Mouse (Mus musculus) liver, embryonic 15.5 days (tissue): ENCODE data around the gene Tmbim1. TPM values are rescaled to one million over a fixed set of nuclear protein-coding genes. Genes with fewer than 3 reads are reported as not detected.

Source experiments
- ATAC-seq: fragments of 200-750 bp; cut with Nextera tagmentation; 2 replicates; pipeline ENCODE4 v1.8.0; 2017; ENCODE audit warnings: moderate number of reproducible peaks, mild to moderate bottlenecking, moderate library complexity; ENCODE audit not compliant: insufficient read depth
- H3K27ac ChIP-seq: fragments of 300-500 bp; sonication (generic); replicated peaks from 2 replicates; pipeline ENCODE4 v1.5.1; 2015; ENCODE audit warnings: mild to moderate bottlenecking, inconsistent platforms
- H3K27me3 ChIP-seq: fragments of 300-500 bp; sonication (generic); 2 replicates; pipeline ENCODE4 v1.6.1; 2015; ENCODE audit warnings: mild to moderate bottlenecking, inconsistent platforms
- H3K36me3 ChIP-seq: fragments of 300-500 bp; sonication (generic); replicated peaks from 2 replicates; pipeline ENCODE4 v1.6.1; 2015; ENCODE audit warnings: moderate library complexity, mild to moderate bottlenecking, inconsistent platforms
- H3K4me1 ChIP-seq: fragments of 300-500 bp; sonication (generic); replicated peaks from 2 replicates; pipeline ENCODE4 v1.6.1; 2015; ENCODE audit warnings: inconsistent platforms
- H3K4me2 ChIP-seq: fragments of 300-500 bp; sonication (generic); 2 replicates; pipeline ENCODE4 v1.6.1; 2015; ENCODE audit warnings: moderate library complexity, mild to moderate bottlenecking, inconsistent platforms
- H3K4me3 ChIP-seq: fragments of 300-500 bp; sonication (generic); replicated peaks from 2 replicates; pipeline ENCODE4 v1.5.1; 2015; ENCODE audit warnings: mild to moderate bottlenecking, inconsistent platforms
- H3K9ac ChIP-seq: fragments of 300-500 bp; sonication (generic); 2 replicates; pipeline ENCODE4 v1.6.1; 2015; ENCODE audit warnings: moderate library complexity, mild to moderate bottlenecking, inconsistent platforms
- H3K9me3 ChIP-seq: fragments of 300-500 bp; sonication (generic); replicated peaks from 2 replicates; pipeline ENCODE4 v1.6.1; 2016; ENCODE audit warnings: inconsistent platforms
- WGBS: fragments of 180-500 bp; shearing (Covaris S2); methylation state at CpG from one replicate; pipeline ENCODE4 v1.1.7; 2015; ENCODE audit warnings: mixed read lengths; ENCODE audit not compliant: insufficient replicate concordance; 5-methylcytosine and 5-hydroxymethylcytosine counted together
- polyA plus RNA-seq: library from polyadenylated mRNA; unstranded; fragments of >200 nt; fragmentation: Nextera tagmentation; extraction: Ambion mirVana; gene quantifications from 2 replicates; pipeline ENCODE4 v1.2.1, GENCODE M21; 2015

The Tmbim1 gene
- polyA plus RNA-seq, 1 experiment from 2014 or later: 15.4 TPM

DNA sequence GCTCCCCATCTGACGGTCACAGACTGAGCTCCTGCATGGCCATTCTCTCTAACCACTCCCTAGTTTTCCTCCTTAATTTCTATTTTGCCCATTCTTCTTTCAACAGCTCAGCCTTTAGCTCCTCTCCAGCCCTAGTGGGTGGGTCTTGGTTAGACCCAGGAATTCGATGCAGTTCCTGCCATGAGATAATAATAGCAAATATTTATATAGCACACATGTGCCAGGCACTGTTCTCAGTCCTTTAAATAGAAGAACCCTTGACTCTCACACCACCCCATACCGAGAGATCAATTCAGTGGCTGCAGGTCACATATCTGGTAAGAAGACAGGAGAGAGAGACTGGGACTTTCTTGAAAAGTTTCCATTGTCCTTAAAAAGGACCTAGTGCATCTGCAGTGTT lies 16.0 kb upstream of the Tmbim1 start:
- H3K4me1 ChIP-seq: no peaks in the 10 kb centered on the region
- WGBS: 55% methylated on average over 3 of the region's 3 CpGs
- no peaks in the 10 kb centered on the region for H3K36me3 ChIP-seq
- H3K27me3 ChIP-seq: no peaks in the 10 kb centered on the region
- no peak overlapping the region for H3K27ac ChIP-seq
- ATAC-seq: no peak
- no peak overlapping the region for H3K9ac ChIP-seq
- no peaks in the 10 kb centered on the region for H3K9me3 ChIP-seq
- no peak overlapping the region for H3K4me3 ChIP-seq
- H3K4me2 ChIP-seq: no peak overlapping the region

GRCm38 (mm10) chr1:74318711-74319110 lies 13.3 kb upstream of the Tmbim1 start:
- Histone ChIP-seq H3K4me3 (no peak overlapping the region), H3K27me3 (no peaks in the 10 kb centered on the region), H3K27ac (no peak overlapping the region), H3K9me3 (no peaks in the 10 kb centered on the region), H3K4me1 (peaks cover under 1% of the 10 kb centered on the region; the same call in 1 of the 2 replicates), H3K36me3 (no peaks in the 10 kb centered on the region), H3K9ac (no peak overlapping the region), H3K4me2 (no peak overlapping the region)
- ATAC-seq: no peak
- 74% methylated on average over 3 of the region's 3 CpGs for WGBS

- Histone ChIP-seq H3K4me1 (peaks cover 2% of the 10 kb centered on the region; the same call in 1 of the 2 replicates), H3K9ac (no peak overlapping the region), H3K4me2 (no peak overlapping the region), H3K4me3 (no peak overlapping the region), H3K27me3 (no peaks in the 10 kb centered on the region), H3K36me3 (no peaks in the 10 kb centered on the region), H3K27ac (no peak overlapping the region), H3K9me3 (no peaks in the 10 kb centered on the region)
- no peak for ATAC-seq
- 48% methylated on average over 4 of the region's 4 CpGs for WGBS
Observed at GRCm38 (mm10) chr1:74316114-74316827, 10.8 kb upstream of the Tmbim1 start.

DNA sequence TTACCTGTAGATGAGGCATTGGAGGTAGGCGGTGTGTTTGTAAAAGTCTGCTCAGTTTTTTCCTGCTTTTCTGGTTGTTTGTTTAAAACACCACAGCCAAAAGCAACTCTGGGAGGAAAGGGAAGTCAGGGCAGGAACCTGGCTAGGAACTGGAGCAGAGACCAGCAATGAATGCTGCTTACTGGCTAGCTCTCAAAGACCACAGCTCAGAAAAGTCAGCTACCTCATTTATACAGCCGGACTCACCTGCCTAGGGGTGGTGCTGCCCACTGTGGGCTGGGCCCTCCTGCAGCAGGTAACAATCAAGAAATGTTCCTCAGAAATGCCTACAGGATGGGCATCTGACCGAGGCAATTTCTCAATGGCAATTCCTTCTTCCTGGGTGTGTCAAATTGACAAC lies 9.4 kb upstream of the Tmbim1 start:
- Histone ChIP-seq H3K9ac (no peak overlapping the region), H3K9me3 (no peaks in the 10 kb centered on the region), H3K27ac (no peak overlapping the region), H3K4me2 (no peak overlapping the region), H3K4me1 (peaks cover 5% of the 10 kb centered on the region), H3K4me3 (no peak overlapping the region), H3K36me3 (no peaks in the 10 kb centered on the region), H3K27me3 (no peaks in the 10 kb centered on the region)
- 56% methylated on average over 3 of the region's 3 CpGs for WGBS
- no peak for ATAC-seq

GRCm38 (mm10) chr1:74313049-74313692 lies 7.7 kb upstream of the Tmbim1 start:
- H3K4me3 ChIP-seq: no peak overlapping the region
- H3K4me1 ChIP-seq: peaks cover 17% of the 10 kb centered on the region
- no peak overlapping the region for H3K27ac ChIP-seq
- H3K36me3 ChIP-seq: no peaks in the 10 kb centered on the region
- H3K27me3 ChIP-seq: no peaks in the 10 kb centered on the region
- no peak overlapping the region for H3K4me2 ChIP-seq
- WGBS: under 1% methylated on average over 3 of the region's 3 CpGs
- no peak for ATAC-seq
- H3K9me3 ChIP-seq: no peaks in the 10 kb centered on the region
- H3K9ac ChIP-seq: no peak overlapping the region

DNA sequence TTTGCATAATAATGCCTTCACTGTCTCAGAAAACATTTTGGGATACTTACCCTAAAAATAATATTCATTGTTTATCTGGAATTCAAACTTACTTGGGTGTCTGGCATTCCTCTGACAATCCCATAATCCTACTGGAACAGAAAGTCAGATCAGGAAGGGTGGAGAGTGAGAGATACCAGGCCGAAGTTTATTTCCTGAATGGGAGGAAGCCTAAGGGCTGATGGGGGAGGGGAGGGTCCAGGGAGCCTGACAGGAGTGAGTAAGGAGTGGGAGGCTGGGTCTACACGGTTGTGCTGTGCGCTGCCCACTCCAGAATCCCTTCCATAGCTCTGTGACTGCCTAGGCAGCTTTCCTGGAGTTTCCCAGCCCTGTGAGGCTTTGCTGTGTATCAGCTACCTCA lies 4.3 kb upstream of the Tmbim1 start:
- Histone ChIP-seq H3K36me3 (no peaks in the 10 kb centered on the region), H3K4me3 (no peak overlapping the region), H3K27me3 (no peaks in the 10 kb centered on the region), H3K9ac (no peak overlapping the region), H3K9me3 (no peaks in the 10 kb centered on the region), H3K27ac (no peak overlapping the region), H3K4me1 (peaks cover 42% of the 10 kb centered on the region), H3K4me2 (no peak overlapping the region)
- no peak for ATAC-seq
- WGBS: 27% methylated on average over 3 of the region's 3 CpGs

DNA sequence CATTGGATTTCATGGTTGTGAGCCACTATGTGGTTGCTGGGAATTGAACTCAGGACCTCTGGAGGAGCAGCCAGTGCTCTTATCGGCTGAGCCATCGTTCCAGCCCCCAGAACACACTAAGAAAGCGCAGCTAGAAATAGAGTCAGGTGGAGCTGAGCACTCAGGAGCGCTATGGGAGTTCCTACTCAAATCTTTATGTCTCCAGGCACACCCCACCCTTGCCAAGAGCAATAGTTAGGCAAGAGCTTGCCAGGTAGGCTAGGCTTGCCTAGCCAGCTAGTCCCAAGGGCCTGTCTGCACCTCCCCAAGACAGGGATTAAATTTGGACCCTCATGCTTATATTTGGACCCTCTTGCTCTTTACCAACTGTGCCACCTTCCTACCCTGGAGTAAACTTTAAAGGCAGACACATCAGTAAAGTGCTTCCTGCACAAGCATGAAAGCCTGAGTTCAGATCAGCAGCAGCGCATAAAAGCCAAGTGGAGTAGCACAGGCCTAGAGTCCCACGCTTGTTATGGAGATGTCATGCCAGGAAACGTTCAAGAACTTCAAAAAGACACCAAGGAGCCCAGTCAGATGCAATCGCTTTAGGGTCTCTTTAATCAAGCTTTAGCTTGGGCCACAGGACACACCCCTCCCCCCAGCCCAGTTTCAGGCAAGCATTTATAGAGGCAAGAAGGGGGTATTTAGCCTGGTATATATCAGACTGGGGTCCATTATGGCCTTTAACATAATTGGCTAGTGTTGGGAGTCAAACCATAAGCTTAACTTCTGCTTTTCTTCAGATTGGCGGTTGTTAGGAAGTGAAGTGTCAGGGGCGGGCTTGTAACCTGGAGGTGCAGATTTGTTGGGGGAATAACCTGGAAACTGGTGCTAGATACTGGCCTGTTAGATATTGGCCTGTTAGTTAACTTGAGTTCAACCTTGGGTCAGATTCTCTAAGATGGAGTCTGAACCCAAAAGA lies 2.9 kb upstream of the Tmbim1 start:
- no peak for ATAC-seq
- peaks cover 51% of the 10 kb centered on the region for H3K4me1 ChIP-seq
- no peak overlapping the region for H3K4me2 ChIP-seq
- peak overlapping the region; percentile 24; the same call in 1 of the 2 replicates for H3K27ac ChIP-seq
- H3K9ac ChIP-seq: no peak overlapping the region
- H3K9me3 ChIP-seq: no peaks in the 10 kb centered on the region
- no peaks in the 10 kb centered on the region for H3K27me3 ChIP-seq
- WGBS: 48% methylated on average over 10 of the region's 10 CpGs
- no peak overlapping the region for H3K4me3 ChIP-seq
- H3K36me3 ChIP-seq: no peaks in the 10 kb centered on the region

DNA sequence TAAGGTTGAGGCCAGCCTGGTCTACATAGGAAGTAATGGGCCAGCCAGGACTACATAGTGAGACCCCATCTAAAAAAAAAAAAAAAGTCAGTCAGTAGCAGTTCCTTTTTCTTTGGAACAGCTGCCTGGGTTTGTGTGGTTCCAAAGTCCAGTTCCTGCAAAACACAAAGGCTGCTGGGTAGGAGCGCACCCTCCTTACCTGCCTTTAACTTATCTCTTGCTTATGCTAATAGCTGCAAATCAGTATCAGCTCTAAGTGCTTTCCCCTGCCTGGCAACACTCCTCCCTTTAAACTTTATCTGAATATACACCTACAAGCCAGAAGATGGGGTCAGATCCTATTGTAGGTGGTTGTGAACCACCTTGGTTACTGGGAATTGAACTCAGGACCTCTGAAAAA lies 1.7 kb upstream of the Tmbim1 start:
- H3K4me2 ChIP-seq: no peak overlapping the region
- no peak overlapping the region for H3K4me3 ChIP-seq
- no peaks in the 10 kb centered on the region for H3K27me3 ChIP-seq
- no peak for ATAC-seq
- H3K9ac ChIP-seq: no peak overlapping the region
- H3K36me3 ChIP-seq: no peaks in the 10 kb centered on the region
- peak overlapping the region; percentile 24; the same call in 1 of the 2 replicates for H3K27ac ChIP-seq
- H3K4me1 ChIP-seq: peaks cover 63% of the 10 kb centered on the region
- WGBS: 81% methylated on average over 1 of the region's 1 CpGs
- H3K9me3 ChIP-seq: no peaks in the 10 kb centered on the region

GRCm38 (mm10) chr1:74304946-74305345 lies 476 bp downstream of the Tmbim1 start:
- peaks cover 73% of the 10 kb centered on the region for H3K4me1 ChIP-seq
- H3K9ac ChIP-seq: no peak overlapping the region
- no peaks in the 10 kb centered on the region for H3K9me3 ChIP-seq
- no peaks in the 10 kb centered on the region for H3K36me3 ChIP-seq
- WGBS: 69% methylated on average over 4 of the region's 4 CpGs
- H3K4me2 ChIP-seq: no peak overlapping the region
- ATAC-seq: no peak
- no peak overlapping the region for H3K4me3 ChIP-seq
- H3K27ac ChIP-seq: 0 out of 2 replicates have a peak overlapping the region, but pooled peaks have one; percentile 1
- no peaks in the 10 kb centered on the region for H3K27me3 ChIP-seq

DNA sequence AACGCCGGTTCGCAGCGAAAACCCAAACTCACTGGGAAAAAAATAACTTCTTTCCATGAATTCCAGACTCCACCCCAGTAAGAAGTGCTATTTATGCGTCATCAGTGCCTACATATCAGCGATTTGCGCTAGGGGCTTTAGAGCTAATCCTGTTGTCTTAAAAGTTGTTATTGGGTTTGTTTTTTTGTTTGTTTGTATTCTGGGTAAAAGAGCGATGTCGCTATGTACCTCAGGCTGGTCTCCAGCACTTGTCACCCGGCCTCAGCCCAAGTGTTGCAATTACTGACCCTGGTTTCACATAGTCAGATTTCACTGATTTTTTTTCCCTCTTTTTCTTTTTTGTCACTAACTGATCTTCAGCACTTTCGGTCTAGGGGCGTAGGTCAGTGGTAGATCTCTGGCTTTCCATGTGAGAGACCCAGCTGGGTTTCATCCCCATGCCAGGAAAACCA lies 1.1 kb downstream of the Tmbim1 start:
- Histone ChIP-seq H3K4me2 (peak overlapping the region; percentile 84), H3K27me3 (no peaks in the 10 kb centered on the region), H3K9ac (peak overlapping the region; percentile 73), H3K4me3 (peak overlapping the region; percentile 71), H3K36me3 (no peaks in the 10 kb centered on the region), H3K4me1 (peaks cover 76% of the 10 kb centered on the region), H3K27ac (peak overlapping the region; percentile 76), H3K9me3 (no peaks in the 10 kb centered on the region)
- ATAC-seq: peak; percentile 18
- WGBS: 4% methylated on average over 12 of the region's 12 CpGs
